Mouse (Mus musculus) small intestine, adult 2 months (tissue): ENCODE measurements around the gene Reps2. TPM values are rescaled to one million over a fixed set of nuclear protein-coding genes. Genes with fewer than 3 reads are reported as not detected.

Source experiments
- H3K27ac ChIP-seq: fragments of 200-500 bp; 2 replicates; pipeline ENCODE4 v1.5.1; 2012; ENCODE audit warnings: low read depth, low read length, control low read depth, inconsistent platforms; ENCODE audit not compliant: insufficient read depth
- H3K27me3 ChIP-seq: fragments of 200-500 bp; 2 replicates; pipeline ENCODE4 v1.6.1; 2012; ENCODE audit warnings: mild to moderate bottlenecking, moderate library complexity, low read length, inconsistent platforms; ENCODE audit not compliant: control insufficient read depth, insufficient read depth
- H3K36me3 ChIP-seq: fragments of 200-500 bp; 2 replicates; pipeline ENCODE4 v1.6.1; 2012; ENCODE audit warnings: mild to moderate bottlenecking, low read length, control low read depth, inconsistent platforms; ENCODE audit not compliant: control insufficient read depth, insufficient read depth
- H3K4me1 ChIP-seq: fragments of 200-500 bp; 2 replicates; pipeline ENCODE4 v1.6.1; 2012; ENCODE audit warnings: low read length, inconsistent platforms, mixed read lengths; ENCODE audit not compliant: control insufficient read depth, insufficient read depth, insufficient read length
- H3K4me3 ChIP-seq: fragments of 200-500 bp; 2 replicates; pipeline ENCODE4 v1.5.1; 2012; ENCODE audit warnings: low read depth, mild to moderate bottlenecking, control low read depth, inconsistent platforms, low read length, moderate library complexity
- CTCF ChIP-seq: fragments of 200-500 bp; IDR thresholded peaks from 2 replicates; pipeline ENCODE4 v1.5.1; 2012; ENCODE audit warnings: low read depth, mild to moderate bottlenecking, control low read depth, inconsistent platforms, low read length, moderate library complexity, mixed read lengths; ENCODE audit not compliant: insufficient replicate concordance, insufficient read length; ENCODE audit errors: extremely low read depth
- POLR2A ChIP-seq: fragments of 200-500 bp; IDR thresholded peaks from 2 replicates; pipeline ENCODE4 v1.6.1; 2012; ENCODE audit warnings: low read depth, mild to moderate bottlenecking, control low read depth, inconsistent platforms, low read length, moderate library complexity
- WGBS: fragments of 180-500 bp; shearing (Covaris S2); methylation state at CpG from one replicate; pipeline ENCODE4 v1.1.7; 2018; 5-methylcytosine and 5-hydroxymethylcytosine counted together
- polyA plus RNA-seq: library from polyadenylated mRNA; depleted of rRNA; stranded (reverse); fragments of >200 nt; gene quantifications from 2 replicates; pipeline ENCODE4 v1.2.3, GENCODE M21; 2012

Reps2 gene
- polyA plus RNA-seq, 1 experiment = 2.6 TPM

GRCm38 (mm10) chrX:162653518-162653917 is 10.1 kb upstream of the Reps2 start:
- no peak overlapping the region for H3K4me3 ChIP-seq
- 76% methylated on average over 7 of the region's 7 CpGs for WGBS
- no peaks in the 10 kb centered on the region for H3K27me3 ChIP-seq
- H3K36me3 ChIP-seq = no peaks in the 10 kb centered on the region
- no peak overlapping the region for H3K27ac ChIP-seq
- no peaks in the 10 kb centered on the region for H3K4me1 ChIP-seq
- TF ChIP-seq POLR2A (no peak), CTCF (no peak)

- 90% methylated on average over 3 of the region's 3 CpGs for WGBS
- Histone ChIP-seq H3K36me3 (no peaks in the 10 kb centered on the region), H3K27ac (no peak overlapping the region), H3K4me1 (no peaks in the 10 kb centered on the region), H3K4me3 (no peak overlapping the region), H3K27me3 (no peaks in the 10 kb centered on the region)
- TF ChIP-seq POLR2A (no peak), CTCF (no peak)
Observed at GRCm38 (mm10) chrX:162652445-162652844, 9.0 kb upstream of the Reps2 start.

GRCm38 (mm10) chrX:162651125-162651524 is 7.7 kb upstream of the Reps2 start:
- Histone ChIP-seq H3K4me1 (no peaks in the 10 kb centered on the region), H3K27me3 (no peaks in the 10 kb centered on the region), H3K27ac (no peak overlapping the region), H3K4me3 (no peak overlapping the region), H3K36me3 (no peaks in the 10 kb centered on the region)
- TF ChIP-seq CTCF (no peak), POLR2A (no peak)

- H3K4me1 ChIP-seq = 0 out of 2 replicates have a peak, but pooled peaks cover 2% of the 10 kb centered on the region
- H3K27ac ChIP-seq = no peak overlapping the region
- 15% methylated on average over 4 of the region's 4 CpGs for WGBS
- no peaks in the 10 kb centered on the region for H3K27me3 ChIP-seq
- no peaks in the 10 kb centered on the region for H3K36me3 ChIP-seq
- peak overlapping the region; percentile 27; the same call in 1 of the 2 replicates for H3K4me3 ChIP-seq
- 0 out of 2 replicates have a peak, but pooled peaks have one; percentile 1 for TF ChIP-seq POLR2A
- no peak for TF ChIP-seq CTCF
Observed at GRCm38 (mm10) chrX:162643789-162644092, 292 bp upstream of the Reps2 start.

DNA sequence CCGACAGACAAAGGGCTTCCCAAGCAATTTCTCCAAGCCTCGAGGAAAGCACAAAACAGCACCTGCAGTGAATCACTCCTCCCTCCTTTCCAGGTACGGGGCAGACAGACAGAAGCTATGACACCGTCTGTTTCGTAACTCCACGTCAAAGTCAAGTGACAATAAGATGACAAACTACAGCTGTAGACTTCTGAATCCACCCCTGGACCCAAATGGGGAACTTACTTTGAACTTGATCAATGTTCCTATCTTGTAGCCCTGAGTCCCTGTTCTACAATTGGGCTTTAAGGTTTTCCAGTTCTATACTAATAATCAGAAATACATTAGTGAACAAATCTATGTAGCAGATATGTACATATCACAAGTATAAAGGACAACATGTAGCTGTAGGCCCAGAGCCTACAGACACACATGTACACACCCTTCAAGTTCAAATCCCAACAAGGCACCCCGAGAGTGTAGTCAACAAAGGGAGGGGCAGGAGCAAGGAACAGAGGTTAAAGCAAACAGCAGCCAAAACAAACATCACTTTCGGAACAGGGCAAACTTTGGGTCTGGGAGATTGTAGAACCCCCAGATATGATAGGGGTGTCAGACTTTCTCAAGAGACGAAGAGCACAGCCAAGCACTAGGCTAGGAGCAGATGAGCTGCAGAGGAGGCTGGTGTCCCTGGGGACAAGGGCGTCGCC is 903 bp downstream of the Reps2 start:
- H3K4me3 ChIP-seq = peak overlapping the region; percentile 93

DNA sequence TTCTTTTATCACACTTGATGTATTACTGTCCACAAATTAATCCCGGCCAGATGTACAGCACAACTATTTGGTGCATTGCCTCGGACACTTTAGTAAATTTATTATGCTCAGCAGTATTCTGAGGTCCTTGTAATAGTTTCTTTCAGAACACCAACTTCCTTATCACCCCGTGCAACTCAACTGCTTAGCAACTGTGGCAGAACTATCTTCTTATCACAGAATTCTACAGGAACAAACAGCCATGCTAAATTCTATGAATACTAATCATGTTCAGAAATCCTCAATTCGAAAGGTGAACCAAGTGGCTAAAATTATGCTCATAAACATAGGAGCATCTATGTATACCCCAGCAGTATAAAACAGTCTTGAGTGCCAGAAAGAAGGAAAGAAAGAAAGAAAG is 1.7 kb downstream of the Reps2 start:
- 25% methylated on average over 4 of the region's 4 CpGs for WGBS
- Histone ChIP-seq H3K27ac (no peak overlapping the region), H3K4me1 (0 out of 2 replicates have a peak, but pooled peaks cover 2% of the 10 kb centered on the region), H3K36me3 (no peaks in the 10 kb centered on the region), H3K27me3 (no peaks in the 10 kb centered on the region), H3K4me3 (no peak overlapping the region)
- TF ChIP-seq POLR2A (no peak), CTCF (no peak)

More for the DNA sequence above, 903 bp downstream of the Reps2 start:
- H3K4me1 ChIP-seq = 0 out of 2 replicates have a peak, but pooled peaks cover 2% of the 10 kb centered on the region
- peak overlapping the region; percentile 59; the same call in 1 of the 2 replicates for H3K27ac ChIP-seq
- no peaks in the 10 kb centered on the region for H3K36me3 ChIP-seq
- no peak for TF ChIP-seq POLR2A
- TF ChIP-seq CTCF = no peak
- no peaks in the 10 kb centered on the region for H3K27me3 ChIP-seq
- WGBS = 28% methylated on average over 11 of the region's 11 CpGs

DNA sequence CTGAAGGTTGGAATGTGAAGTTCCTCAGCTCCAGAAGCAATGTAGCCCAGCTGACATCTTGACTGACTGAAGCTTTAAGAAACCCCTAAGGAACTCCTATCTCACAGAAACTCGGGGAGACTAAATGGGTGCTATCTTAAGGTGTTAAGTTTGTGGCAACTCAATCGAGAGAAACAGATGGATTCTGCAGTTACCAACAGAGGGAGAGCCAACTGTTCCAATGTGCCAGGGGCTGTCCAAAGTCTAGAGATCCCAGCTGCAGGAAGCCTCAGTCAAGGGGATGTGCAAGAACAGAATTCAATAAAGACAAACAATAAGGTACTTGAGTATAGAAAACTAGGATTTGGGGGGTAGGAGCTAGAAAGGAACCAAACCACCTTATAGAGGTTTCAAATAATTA is 8.3 kb downstream of the Reps2 start:
- WGBS = 20% methylated on average over 2 of the region's 2 CpGs
- no peaks in the 10 kb centered on the region for H3K27me3 ChIP-seq
- no peaks in the 10 kb centered on the region for H3K36me3 ChIP-seq

GRCm38 (mm10) chrX:162622091-162622437 is 21.4 kb downstream of the Reps2 start:
- H3K4me3 ChIP-seq = no peak overlapping the region
- no peaks in the 10 kb centered on the region for H3K36me3 ChIP-seq
- 65% methylated on average over 1 of the region's 1 CpGs for WGBS
- H3K27me3 ChIP-seq = no peaks in the 10 kb centered on the region
- peaks cover 2% of the 10 kb centered on the region; the same call in 1 of the 2 replicates for H3K4me1 ChIP-seq
- no peak overlapping the region for H3K27ac ChIP-seq
- no peak for TF ChIP-seq POLR2A
- TF ChIP-seq CTCF = no peak

More for the DNA sequence above, 8.3 kb downstream of the Reps2 start:
- TF ChIP-seq POLR2A (no peak), CTCF (no peak)
- Histone ChIP-seq H3K27ac (no peak overlapping the region), H3K4me1 (no peaks in the 10 kb centered on the region), H3K4me3 (no peak overlapping the region)
